Mouse (Mus musculus): ENCODE data around the gene Hhipl1.

Gene Hhipl1

GRCm38 (mm10) chr12:108305812-108306794, at the start of gene Hhipl1:
TSS of gene Hhipl1 (plus strand) at chr12:108306270.
- DNase-seq (ENCODE audit: low spot score in 2 of 2) = no peak

- DNase-seq (ENCODE audit: low spot score in 2 of 2) = no peak
Observed at GRCm38 (mm10) chr12:108256734-108257133, 49.3 kb upstream of the Hhipl1 start.

GRCm38 (mm10) chr12:108259322-108260049, 46.6 kb upstream of the Hhipl1 start:
- DNase-seq (ENCODE audit: low spot score in 2 of 2) = no peak

GRCm38 (mm10) chr12:108260950-108261349, 45.1 kb upstream of the Hhipl1 start:
- DNase-seq (ENCODE audit: low spot score in 2 of 2) = no peak

- no peak for DNase-seq (ENCODE audit: low spot score in 2 of 2)
Observed at GRCm38 (mm10) chr12:108264918-108265317, 41.2 kb upstream of the Hhipl1 start.

- peak in 1 of 2 experiments; percentile 48 for DNase-seq (ENCODE audit: low spot score in 2 of 2)
Observed at GRCm38 (mm10) chr12:108265831-108266619, 40.0 kb upstream of the Hhipl1 start.

GRCm38 (mm10) chr12:108267653-108268052, 38.4 kb upstream of the Hhipl1 start:
- no peak for DNase-seq (ENCODE audit: low spot score in 2 of 2)

GRCm38 (mm10) chr12:108268970-108269369, 37.1 kb upstream of the Hhipl1 start:
- no peak for DNase-seq (ENCODE audit: low spot score in 2 of 2)

- no peak for DNase-seq (ENCODE audit: low spot score in 2 of 2)
Observed at GRCm38 (mm10) chr12:108269699-108270098, 36.4 kb upstream of the Hhipl1 start.

GRCm38 (mm10) chr12:108270240-108270919, 35.7 kb upstream of the Hhipl1 start:
- DNase-seq (ENCODE audit: low spot score in 2 of 2) = no peak

GRCm38 (mm10) chr12:108271351-108272142, 34.5 kb upstream of the Hhipl1 start:
- DNase-seq (ENCODE audit: low spot score in 2 of 2) = no peak

GRCm38 (mm10) chr12:108272143-108272635, 33.9 kb upstream of the Hhipl1 start:
- DNase-seq (ENCODE audit: low spot score in 2 of 2) = no peak

- no peak for DNase-seq (ENCODE audit: low spot score in 2 of 2)
Observed at GRCm38 (mm10) chr12:108273466-108274312, 32.4 kb upstream of the Hhipl1 start.

- DNase-seq (ENCODE audit: low spot score in 2 of 2) = no peak
Observed at GRCm38 (mm10) chr12:108274313-108274595, 31.8 kb upstream of the Hhipl1 start.

- peak; percentile 43 to 58 for DNase-seq (ENCODE audit: low spot score in 2 of 2)
Observed at GRCm38 (mm10) chr12:108274661-108275507, 31.2 kb upstream of the Hhipl1 start, which contains the start of gene Ccdc85c. TSS of gene Ccdc85c (minus strand) at chr12:108275425.

- peak; percentile 96 to 98 for DNase-seq (ENCODE audit: low spot score in 2 of 2)
Observed at GRCm38 (mm10) chr12:108275508-108275890, 30.6 kb upstream of the Hhipl1 start.

GRCm38 (mm10) chr12:108275920-108276822, 29.9 kb upstream of the Hhipl1 start:
- DNase-seq (ENCODE audit: low spot score in 2 of 2) = peak; percentile 53 to 62
